Mouse (Mus musculus): ENCODE results near the gene Gbx2. TPM values are rescaled to one million over a fixed set of nuclear protein-coding genes. Genes with fewer than 3 reads are reported as not detected.

The Gbx2 gene
- 0.06 TPM in 1 of 2 replicates, not detected in the other for polyA plus RNA-seq (2015; fragmentation: Nextera tagmentation; extraction: Ambion mirVana)

GRCm38 (mm10) chr1:89931120-89931519 lies at the start of gene Gbx2:
Gbx2 (minus strand) TSS chr1:89931179.

Other genes starting within 250 kb of the Gbx2 start
- not detected in 2 replicates for gene Asb18, start 83.5 kb upstream of the Gbx2 start, polyA plus RNA-seq (2015; fragmentation: Nextera tagmentation; extraction: Ambion mirVana)
- gene Iqca, start 222.2 kb upstream of the Gbx2 start, polyA plus RNA-seq (2015; fragmentation: Nextera tagmentation; extraction: Ambion mirVana) = 0.65 TPM in 1 of 2 replicates, not detected in the other